Mouse (Mus musculus): ENCODE results near the gene Zfp131. TPM values are rescaled to one million over a fixed set of nuclear protein-coding genes. Genes with fewer than 3 reads are reported as not detected.
"Not testable (repeated sequence)": the region's sequence is repeated elsewhere in the genome, so short reads cannot be mapped to it uniquely, and the experiment has no call there.

The Zfp131 gene
- 0.57 and 1.3 TPM in 2 replicates for polyA plus RNA-seq (2012)

DNA sequence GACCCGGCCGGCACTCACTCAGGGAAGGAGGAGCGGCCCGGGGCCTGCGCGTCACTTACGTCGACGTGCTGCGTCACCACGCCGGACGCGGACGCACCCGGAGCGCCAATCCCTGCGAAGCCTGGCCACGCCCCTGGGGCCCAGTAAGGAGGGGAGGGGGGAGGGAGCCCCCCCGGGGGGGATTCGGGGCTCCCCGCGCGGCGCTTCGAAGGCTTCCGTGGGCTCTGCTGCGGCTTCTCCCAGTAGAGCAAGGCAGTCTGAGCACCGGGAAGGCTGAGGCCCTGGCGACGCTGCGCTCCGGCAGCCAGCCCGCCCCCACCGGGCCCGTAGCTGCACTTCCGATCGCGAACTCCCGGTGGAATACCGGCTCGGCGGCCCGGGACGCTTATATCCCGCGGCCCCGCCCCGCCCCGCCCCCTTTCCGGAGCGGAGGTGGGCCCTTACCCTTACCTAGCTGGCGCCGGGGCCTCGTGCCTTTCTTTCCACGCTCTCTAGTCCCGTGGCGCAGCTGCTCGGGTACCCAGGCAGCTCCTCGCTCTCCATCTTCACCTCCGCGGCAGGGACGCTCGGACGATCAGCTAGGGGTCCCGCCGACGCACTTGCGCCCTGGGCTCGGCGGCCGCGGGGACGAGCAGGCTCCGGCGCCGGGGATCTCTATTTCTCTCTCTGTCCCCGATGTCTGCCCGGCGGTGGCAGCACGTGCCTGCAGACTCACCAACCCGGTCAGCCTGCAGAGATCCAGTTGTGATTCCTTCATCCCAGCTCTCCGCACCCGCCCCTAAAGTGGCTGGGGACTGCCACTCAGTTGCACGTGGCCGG lies at the start of gene Zfp131:
Zfp131 (minus strand) TSS at position 129 of the 819 bp plus-strand sequence.
- H3K4me3 ChIP-seq (replicated peaks): peak within 1 kb of the TSS; percentile 96
- H3K27me3 ChIP-seq (ENCODE audit: control insufficient read depth): no peaks in the 10 kb centered on the region
- H3K4me1 ChIP-seq (ENCODE audit: control insufficient read depth): peaks cover 33% of the 10 kb centered on the region
- H3K9me3 ChIP-seq (ENCODE audit: control insufficient read depth, low read length): no peaks in the 10 kb centered on the region
- H3K36me3 ChIP-seq (ENCODE audit: control insufficient read depth): peaks cover 29% of the 10 kb centered on the region
- TF ChIP-seq GATA1 (IDR thresholded peaks at IDR 0.05; ENCODE audit: low read length) (no peak), TAL1 (IDR thresholded peaks at IDR 0.05; ENCODE audit: low read length) (no peak)

DNA sequence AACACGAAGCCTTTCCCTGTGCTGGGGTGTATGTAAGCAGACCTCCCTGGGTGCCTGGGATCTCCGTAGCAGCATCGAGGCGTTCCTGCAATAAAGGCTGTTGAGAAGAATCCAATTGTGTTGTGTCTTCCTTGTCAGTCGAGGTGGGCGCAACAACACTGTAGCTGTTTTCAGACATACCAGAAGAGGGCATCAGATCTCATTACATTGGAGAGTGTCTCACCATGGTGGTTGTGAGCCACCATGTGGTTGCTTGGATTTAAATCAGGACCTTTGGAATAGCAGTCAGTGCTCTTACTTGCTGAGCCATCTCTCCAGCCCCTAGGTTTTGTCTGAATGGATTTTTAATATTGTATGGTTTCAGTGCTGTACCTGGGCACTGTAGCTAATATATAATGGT lies 49.3 kb upstream of the Zfp131 start:
- not testable (repeated sequence) for H3K9me3 ChIP-seq (ENCODE audit: control insufficient read depth, low read length)

DNA sequence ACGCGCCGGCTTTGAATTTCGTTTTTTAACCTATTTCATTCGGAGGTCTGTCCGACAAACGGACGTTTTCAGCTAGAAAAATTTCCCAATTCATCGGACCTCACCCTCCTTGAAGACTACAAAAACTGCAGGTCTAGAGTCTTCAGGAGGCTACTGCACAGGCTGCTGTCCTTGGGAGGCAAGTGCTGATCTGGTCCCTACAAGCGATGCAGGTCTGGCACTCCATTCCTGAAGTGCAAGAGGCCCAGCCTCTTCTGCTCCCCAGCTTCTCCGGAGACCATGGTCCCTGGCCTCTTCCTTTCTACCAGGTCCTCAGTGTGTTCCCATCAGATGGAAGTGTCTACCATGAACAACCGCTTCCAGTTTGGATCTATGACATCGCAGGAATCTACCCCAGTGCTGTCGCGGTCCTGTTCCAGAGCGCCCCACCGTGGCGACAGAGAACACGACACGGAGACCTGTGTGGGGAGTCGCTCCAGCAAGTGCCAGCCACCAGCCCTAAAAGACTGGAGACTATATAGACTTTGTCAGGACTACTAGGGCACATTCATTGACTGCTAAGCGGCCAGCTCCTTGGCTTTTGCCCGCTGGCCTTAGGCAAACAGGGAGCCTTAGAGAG lies 47.1 kb upstream of the Zfp131 start:
- not testable (repeated sequence) for H3K36me3 ChIP-seq (ENCODE audit: control insufficient read depth); H3K9me3 ChIP-seq (ENCODE audit: control insufficient read depth, low read length); H3K4me1 ChIP-seq (ENCODE audit: control insufficient read depth); H3K4me3 ChIP-seq (replicated peaks)
- peaks cover 19% of the 10 kb centered on the region for H3K27me3 ChIP-seq (ENCODE audit: control insufficient read depth)

More for the DNA sequence above, 49.3 kb upstream of the Zfp131 start:
- not testable (repeated sequence) for H3K36me3 ChIP-seq (ENCODE audit: control insufficient read depth); H3K4me3 ChIP-seq (replicated peaks); H3K4me1 ChIP-seq (ENCODE audit: control insufficient read depth)
- H3K27me3 ChIP-seq (ENCODE audit: control insufficient read depth): peaks cover 19% of the 10 kb centered on the region

DNA sequence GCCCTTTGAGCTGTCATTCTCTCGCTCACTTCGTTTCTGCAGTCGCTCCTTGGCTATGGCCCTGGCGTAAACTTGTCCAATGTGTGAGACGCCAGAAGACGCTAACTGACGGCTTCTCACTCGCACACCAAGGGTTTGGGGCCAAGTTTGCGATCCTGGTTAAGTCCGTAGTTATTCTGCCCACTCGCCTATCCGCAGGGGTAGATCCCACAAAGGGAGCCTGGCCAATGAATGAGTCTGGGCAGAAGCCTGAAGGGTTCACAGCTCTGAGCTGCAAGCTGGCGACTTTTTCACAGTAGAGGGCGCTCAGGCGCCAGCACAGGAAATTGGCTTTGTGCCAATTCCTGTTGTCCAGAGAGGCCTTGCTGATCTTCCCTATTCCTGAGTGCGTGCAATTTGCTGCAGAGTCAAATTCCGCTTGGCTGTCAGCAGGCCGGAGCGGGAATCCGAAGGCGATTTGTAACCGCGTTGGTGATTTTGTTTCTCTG lies 45.7 kb upstream of the Zfp131 start:
- peaks cover 19% of the 10 kb centered on the region for H3K27me3 ChIP-seq (ENCODE audit: control insufficient read depth)
- H3K4me3 ChIP-seq (replicated peaks); H3K9me3 ChIP-seq (ENCODE audit: control insufficient read depth, low read length); H3K36me3 ChIP-seq (ENCODE audit: control insufficient read depth); H3K4me1 ChIP-seq (ENCODE audit: control insufficient read depth): not testable (repeated sequence)

DNA sequence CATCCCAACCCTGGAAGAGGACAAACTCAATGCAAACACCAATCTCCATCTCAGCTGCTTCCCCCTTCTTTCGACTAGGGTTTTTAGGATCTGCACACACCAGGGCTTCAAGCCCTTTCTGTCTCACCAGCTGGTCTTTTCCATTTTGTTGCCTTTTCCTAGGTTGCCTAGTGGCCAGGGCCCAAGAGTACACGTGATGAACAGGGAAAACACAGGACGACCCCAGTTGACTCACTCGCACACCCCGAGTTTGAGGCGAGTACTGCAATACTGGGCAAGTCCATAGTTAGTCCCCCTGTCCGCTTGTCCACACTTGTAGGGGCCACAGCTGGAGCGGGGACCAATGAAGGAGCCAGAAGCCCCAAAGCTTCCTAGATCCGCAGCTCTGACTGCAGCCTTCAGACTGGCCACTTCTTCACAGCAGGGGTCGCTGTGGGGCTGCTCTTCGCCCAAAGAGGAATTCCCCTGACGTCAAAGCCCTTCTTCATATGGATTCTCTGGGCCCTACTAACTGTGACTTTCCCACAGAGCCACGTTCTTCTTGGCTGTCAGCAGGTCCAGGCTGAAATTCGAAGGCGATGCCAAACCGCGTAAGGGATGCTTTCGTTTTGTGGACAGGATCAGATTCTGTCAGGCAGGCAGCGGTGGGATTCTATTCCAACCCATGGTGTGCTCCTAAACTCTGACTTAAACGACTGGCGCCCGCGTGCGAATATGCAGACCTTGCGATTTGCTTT lies 44.8 kb upstream of the Zfp131 start, which contains the start of gene D13Ertd608e:
D13Ertd608e (plus strand) TSS at position 687 of the 737 bp plus-strand sequence.
- H3K4me1 ChIP-seq (ENCODE audit: control insufficient read depth); H3K9me3 ChIP-seq (ENCODE audit: control insufficient read depth, low read length); H3K36me3 ChIP-seq (ENCODE audit: control insufficient read depth); H3K4me3 ChIP-seq (replicated peaks): not testable (repeated sequence)
- peaks cover 19% of the 10 kb centered on the region for H3K27me3 ChIP-seq (ENCODE audit: control insufficient read depth)

DNA sequence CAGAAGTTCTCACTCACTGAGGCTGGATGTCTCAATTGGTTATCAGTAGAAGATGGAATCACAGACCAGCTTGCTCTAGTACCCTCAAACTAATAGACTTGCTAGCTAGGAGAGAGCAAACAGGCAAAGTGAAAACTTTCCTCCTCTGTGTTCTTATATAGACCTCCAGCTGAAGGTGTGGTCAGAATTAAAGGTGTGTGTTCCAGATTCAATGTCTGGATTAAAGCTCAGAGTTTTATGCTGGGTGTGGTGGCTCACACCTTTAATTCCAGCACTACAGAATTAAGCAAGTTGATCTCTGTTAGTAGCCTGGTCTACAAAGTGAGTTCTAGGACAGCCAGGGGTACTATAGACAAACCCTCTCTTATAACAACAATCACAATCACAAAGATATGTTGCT lies 39.4 kb upstream of the Zfp131 start, which contains the start of gene AF067063:
AF067063 (minus strand) TSS at position 101 of the 400 bp plus-strand sequence.
- not testable (repeated sequence) for H3K9me3 ChIP-seq (ENCODE audit: control insufficient read depth, low read length); H3K4me3 ChIP-seq (replicated peaks); H3K27me3 ChIP-seq (ENCODE audit: control insufficient read depth); H3K4me1 ChIP-seq (ENCODE audit: control insufficient read depth); H3K36me3 ChIP-seq (ENCODE audit: control insufficient read depth)

DNA sequence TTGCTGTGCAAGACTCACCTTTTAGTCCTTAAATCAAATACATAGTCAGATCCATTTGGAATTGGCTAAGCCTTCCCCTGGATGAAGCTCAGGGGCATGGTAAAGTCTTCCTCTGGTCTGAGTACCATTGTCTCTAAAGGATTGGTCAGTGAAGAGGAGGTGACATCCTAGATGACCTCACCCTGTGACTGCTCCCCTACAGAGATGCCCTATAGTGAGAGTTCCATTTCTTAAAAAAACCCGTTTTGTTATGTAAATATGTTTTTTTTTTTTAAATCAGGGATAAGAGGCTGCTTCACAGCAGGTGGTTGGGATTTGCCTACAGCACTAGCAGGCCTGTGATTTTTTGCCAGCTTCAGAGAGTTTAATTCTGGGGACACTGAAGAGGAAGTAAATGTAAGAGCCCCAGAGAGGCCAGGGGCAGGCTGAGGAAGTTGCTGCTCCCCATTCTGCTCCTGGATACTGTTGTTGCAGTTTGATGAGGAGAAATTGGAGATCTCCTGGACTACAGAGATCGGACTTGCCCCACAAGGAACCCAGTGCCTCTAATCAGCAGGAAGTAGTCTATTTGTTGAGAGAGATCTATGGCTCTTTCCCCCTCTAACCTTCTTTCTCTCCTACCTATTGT lies 27.0 kb upstream of the Zfp131 start:
- H3K4me1 ChIP-seq (ENCODE audit: control insufficient read depth): no peaks in the 10 kb centered on the region
- H3K27me3 ChIP-seq (ENCODE audit: control insufficient read depth): no peaks in the 10 kb centered on the region
- no peaks in the 10 kb centered on the region for H3K9me3 ChIP-seq (ENCODE audit: control insufficient read depth, low read length)
- H3K36me3 ChIP-seq (ENCODE audit: control insufficient read depth): no peaks in the 10 kb centered on the region
- TF ChIP-seq GATA1 (IDR thresholded peaks at IDR 0.05; ENCODE audit: low read length) (no peak), TAL1 (IDR thresholded peaks at IDR 0.05; ENCODE audit: low read length) (no peak)
- H3K4me3 ChIP-seq (replicated peaks): no peak overlapping the region

DNA sequence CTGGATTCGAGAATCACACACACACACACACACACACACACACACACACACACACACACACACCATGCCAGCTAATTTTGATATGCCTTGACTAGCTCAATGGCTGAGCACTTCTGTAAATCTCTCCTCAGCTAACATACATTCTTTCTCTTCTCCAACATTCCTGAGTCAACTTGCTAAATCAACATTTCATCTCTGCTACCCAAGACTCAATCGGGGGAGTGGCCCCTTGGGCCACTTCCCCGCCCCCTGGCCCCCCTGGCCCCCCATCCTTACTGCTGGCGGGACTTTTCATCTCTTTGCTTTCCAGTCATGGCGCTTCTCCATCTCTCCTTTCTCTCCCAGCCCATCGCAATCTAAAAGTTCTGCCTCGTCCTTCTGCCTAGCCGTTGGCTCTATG lies 26.1 kb upstream of the Zfp131 start:
- H3K27me3 ChIP-seq (ENCODE audit: control insufficient read depth): no peaks in the 10 kb centered on the region
- H3K36me3 ChIP-seq (ENCODE audit: control insufficient read depth): no peaks in the 10 kb centered on the region
- no peaks in the 10 kb centered on the region for H3K9me3 ChIP-seq (ENCODE audit: control insufficient read depth, low read length)
- H3K4me3 ChIP-seq (replicated peaks): no peak overlapping the region
- no peaks in the 10 kb centered on the region for H3K4me1 ChIP-seq (ENCODE audit: control insufficient read depth)
- TF ChIP-seq GATA1 (IDR thresholded peaks at IDR 0.05; ENCODE audit: low read length): no peak
- no peak for TF ChIP-seq TAL1 (IDR thresholded peaks at IDR 0.05; ENCODE audit: low read length)

DNA sequence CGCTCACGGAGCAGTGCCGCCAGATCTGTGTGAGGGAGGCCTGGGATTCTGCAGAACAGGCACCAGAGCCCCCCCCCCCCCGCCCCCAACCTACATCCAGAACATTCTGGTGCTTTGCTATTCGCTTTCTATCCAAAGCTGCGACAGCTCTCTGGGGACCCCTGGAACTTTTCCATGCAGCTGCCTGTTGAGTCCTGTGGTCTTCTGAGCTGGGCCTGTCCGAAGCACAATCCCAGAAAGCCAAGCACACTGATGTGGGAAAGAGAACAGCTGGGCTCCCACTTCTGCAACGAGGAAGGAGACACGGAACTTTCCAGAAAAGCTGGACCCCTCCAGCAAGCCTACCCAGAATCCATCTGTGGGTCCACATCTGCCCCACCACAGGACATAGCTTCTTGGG lies 19.3 kb upstream of the Zfp131 start:
- no peak overlapping the region for H3K4me3 ChIP-seq (replicated peaks)
- no peaks in the 10 kb centered on the region for H3K4me1 ChIP-seq (ENCODE audit: control insufficient read depth)
- no peaks in the 10 kb centered on the region for H3K9me3 ChIP-seq (ENCODE audit: control insufficient read depth, low read length)
- H3K27me3 ChIP-seq (ENCODE audit: control insufficient read depth): no peaks in the 10 kb centered on the region
- no peaks in the 10 kb centered on the region for H3K36me3 ChIP-seq (ENCODE audit: control insufficient read depth)
- TF ChIP-seq TAL1 (IDR thresholded peaks at IDR 0.05; ENCODE audit: low read length) (no peak), GATA1 (IDR thresholded peaks at IDR 0.05; ENCODE audit: low read length) (no peak)
